Mouse (Mus musculus) gastrocnemius, postnatal 14 days (tissue): Measurements from ENCODE around the gene Calm1. TPM values are rescaled to one million over a fixed set of nuclear protein-coding genes. Genes with fewer than 3 reads are reported as not detected.

Experiments
- total RNA-seq, 2 experiments: library from RNA; stranded (reverse); gene quantifications; 2 replicates each; pipeline ENCODE4 v1.2.3; 2021

Calm1 gene
- total RNA-seq, 2 experiments from 2014 or later: 380 to 427 TPM

Other genes with a start within 250 kb of the Calm1 start
- gene Kcnk13, start 234.9 kb upstream of the Calm1 start, total RNA-seq: 1 to 10 TPM in 1 of 2 experiments, under 1 TPM in 1; 0.95 to 1.1 TPM
- gene Psmc1, start 89.3 kb upstream of the Calm1 start, total RNA-seq: 100 to 1,000 TPM; 177 to 181 TPM
- 1 to 10 TPM; 7.7 to 9.7 TPM for gene Nrde2, start 39.8 kb upstream of the Calm1 start, total RNA-seq